Mouse (Mus musculus) C2C12 (cell line): ENCODE measurements around the gene Kalrn. TPM values are rescaled to one million over a fixed set of nuclear protein-coding genes. Genes with fewer than 3 reads are reported as not detected.

Experiments used
- H3K27me3 ChIP-seq: one replicate; pipeline ENCODE4 v1.6.1; 2011; ENCODE audit not compliant: control insufficient read depth, insufficient read depth, insufficient read length
- H3K36me3 ChIP-seq: one replicate; pipeline ENCODE4 v1.6.1; 2011; ENCODE audit not compliant: control insufficient read depth, insufficient read depth
- H3K4me3 ChIP-seq: one replicate; pipeline ENCODE4 v1.5.1; 2011; ENCODE audit warnings: mild to moderate bottlenecking, control low read depth; ENCODE audit not compliant: poor library complexity, insufficient read depth, severe bottlenecking
- H3K79me2 ChIP-seq: one replicate; pipeline ENCODE4 v1.6.1; 2011; ENCODE audit not compliant: control insufficient read depth, insufficient read depth
- H3K79me3 ChIP-seq: one replicate; pipeline ENCODE4 v1.6.1; 2011; ENCODE audit warnings: low read depth, control low read depth
- H3ac ChIP-seq: one replicate; pipeline ENCODE3; 2011; ENCODE audit warnings: low read depth; ENCODE audit not compliant: control insufficient read depth, insufficient read length
- CEBPB ChIP-seq: IDR thresholded peaks from one replicate; pipeline ENCODE4 v1.6.1; 2011; ENCODE audit warnings: low read depth, mild to moderate bottlenecking, control low read depth, moderate library complexity
- CTCF ChIP-seq: IDR thresholded peaks from one replicate; pipeline ENCODE4 v1.5.1; 2011; ENCODE audit not compliant: control insufficient read depth, insufficient read depth, insufficient read length
- FOSL1 ChIP-seq: IDR thresholded peaks from one replicate; pipeline ENCODE4 v1.8.0; 2011; ENCODE audit warnings: mild to moderate bottlenecking, low read length; ENCODE audit not compliant: poor library complexity, insufficient read depth, severe bottlenecking
- MAX ChIP-seq: IDR thresholded peaks from one replicate; pipeline ENCODE4 v1.6.1; 2011; ENCODE audit warnings: mild to moderate bottlenecking, control low read depth
- MYOD1 ChIP-seq: IDR thresholded peaks from one replicate; pipeline ENCODE4 v1.6.1; 2011; ENCODE audit warnings: low read depth; ENCODE audit not compliant: control insufficient read depth, insufficient read length
- MYOG ChIP-seq: IDR thresholded peaks from one replicate; pipeline ENCODE4 v1.6.1; 2011; ENCODE audit not compliant: control insufficient read depth, insufficient read length; ENCODE audit errors: extremely low read depth
- USF1 ChIP-seq: IDR thresholded peaks from one replicate; pipeline ENCODE4 v1.6.1; 2011; ENCODE audit warnings: low read depth, mild to moderate bottlenecking, control low read depth, moderate library complexity
- polyA plus RNA-seq: library from polyadenylated mRNA; unstranded; fragments of >200 nt; fragmentation: generic; extraction: Trizol; gene quantifications from one replicate; pipeline ENCODE4 v1.2.1, GENCODE M21; 2012; ENCODE audit warnings: missing spikeins

Gene Kalrn
- polyA plus RNA-seq, 1 experiment, result 8.6 TPM

- Histone ChIP-seq H3K4me3 (no peak overlapping the region), H3K79me2 (no peaks in the 10 kb centered on the region), H3ac (no peak overlapping the region), H3K27me3 (no peaks in the 10 kb centered on the region), H3K36me3 (no peaks in the 10 kb centered on the region), H3K79me3 (no peaks in the 10 kb centered on the region)
- no peak for TF ChIP-seq MAX
- no peak for TF ChIP-seq MYOD1
- TF ChIP-seq CEBPB, result no peak
- TF ChIP-seq CTCF, result no peak
- no peak for TF ChIP-seq USF1
- no peak for TF ChIP-seq MYOG
- TF ChIP-seq FOSL1, result no peak
Measured at GRCm38 (mm10) chr16:34034267-34034666, 539.1 kb downstream of the Kalrn start.

DNA sequence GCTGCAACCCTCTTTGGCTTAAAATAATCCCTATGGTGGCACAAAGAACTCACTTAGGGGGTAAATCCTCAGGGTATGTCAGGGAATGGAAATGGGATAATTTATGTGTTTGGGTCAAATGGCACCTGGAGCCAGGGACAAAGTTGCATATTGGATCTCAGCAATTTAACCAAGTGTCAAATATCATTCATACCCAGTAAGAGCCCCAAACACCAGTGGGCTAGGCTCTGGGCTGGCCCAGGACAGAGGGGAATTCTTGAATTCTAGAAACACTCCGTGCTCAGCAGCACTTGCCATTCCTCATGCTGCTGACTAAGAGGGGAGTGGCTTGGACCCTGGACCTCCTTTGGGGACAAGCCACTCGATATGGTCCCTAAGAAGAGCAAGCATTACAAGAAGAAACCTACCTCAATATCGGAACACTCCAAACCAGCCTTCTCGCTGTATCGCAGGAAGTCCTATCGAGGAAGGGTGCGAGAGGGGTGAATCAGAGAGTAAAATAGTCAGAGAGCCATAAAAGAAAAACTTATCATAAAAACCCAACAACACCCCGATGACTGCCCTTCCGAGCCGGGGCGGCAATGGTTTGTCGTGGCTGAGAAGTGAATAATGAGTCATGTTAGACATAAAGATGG lies 541.2 kb downstream of the Kalrn start:
- no peaks in the 10 kb centered on the region for H3K79me2 ChIP-seq
- TF ChIP-seq CEBPB (no peak), USF1 (no peak), MYOD1 (no peak), MYOG (no peak), FOSL1 (no peak), MAX (no peak), CTCF (no peak)
- no peak overlapping the region for H3ac ChIP-seq
- H3K4me3 ChIP-seq, result no peak overlapping the region
- no peaks in the 10 kb centered on the region for H3K36me3 ChIP-seq
- no peaks in the 10 kb centered on the region for H3K27me3 ChIP-seq
- H3K79me3 ChIP-seq, result no peaks in the 10 kb centered on the region

DNA sequence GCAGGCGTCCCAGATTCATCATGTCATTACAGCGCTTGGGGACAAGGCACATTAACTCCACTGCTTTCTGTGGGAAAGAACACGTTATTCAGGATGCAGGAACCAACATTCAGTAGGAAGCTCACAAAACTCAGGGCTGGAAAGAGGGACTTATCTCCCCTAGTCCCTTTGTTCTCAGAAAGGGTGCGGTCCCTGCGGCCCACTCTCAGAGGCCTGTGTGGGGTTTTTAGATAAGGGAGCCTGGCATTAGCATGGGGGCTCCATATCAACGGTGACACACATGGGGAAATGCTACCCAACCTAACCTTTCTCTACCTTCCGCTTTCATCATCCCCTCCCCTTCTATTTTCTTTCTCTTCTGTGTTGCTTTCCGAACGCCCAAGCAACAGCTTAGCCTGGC lies 541.8 kb downstream of the Kalrn start:
- Histone ChIP-seq H3K79me2 (no peaks in the 10 kb centered on the region), H3ac (no peak overlapping the region), H3K79me3 (no peaks in the 10 kb centered on the region), H3K27me3 (no peaks in the 10 kb centered on the region), H3K36me3 (no peaks in the 10 kb centered on the region), H3K4me3 (no peak overlapping the region)
- TF ChIP-seq MAX (no peak), CTCF (no peak), CEBPB (no peak), FOSL1 (no peak), MYOG (no peak), MYOD1 (no peak), USF1 (no peak)

DNA sequence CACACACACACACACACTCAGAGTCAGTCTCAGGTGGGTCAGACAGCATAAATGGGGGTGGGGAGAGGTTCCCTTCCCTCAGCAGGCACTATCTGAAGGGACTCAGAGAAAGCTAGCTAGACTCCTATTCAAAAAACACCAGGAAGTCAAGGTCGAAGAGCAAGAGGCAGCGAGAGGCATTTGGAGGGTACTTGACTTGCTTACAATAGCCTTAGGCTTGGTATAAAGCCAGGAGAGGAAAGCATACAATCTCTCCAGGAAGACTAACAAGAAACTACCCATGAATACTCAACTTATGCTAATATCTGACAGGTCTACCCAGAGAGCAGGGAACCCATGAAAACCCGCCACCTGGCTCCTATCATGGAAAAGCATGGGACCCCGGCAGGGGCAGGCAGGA lies 543.0 kb downstream of the Kalrn start:
- Histone ChIP-seq H3K27me3 (no peaks in the 10 kb centered on the region), H3K79me2 (no peaks in the 10 kb centered on the region), H3K79me3 (no peaks in the 10 kb centered on the region), H3K36me3 (no peaks in the 10 kb centered on the region), H3K4me3 (no peak overlapping the region), H3ac (no peak overlapping the region)
- no peak for TF ChIP-seq USF1
- TF ChIP-seq MYOD1, result no peak
- TF ChIP-seq MYOG, result no peak
- no peak for TF ChIP-seq MAX
- TF ChIP-seq FOSL1, result no peak
- TF ChIP-seq CTCF, result no peak
- no peak for TF ChIP-seq CEBPB

DNA sequence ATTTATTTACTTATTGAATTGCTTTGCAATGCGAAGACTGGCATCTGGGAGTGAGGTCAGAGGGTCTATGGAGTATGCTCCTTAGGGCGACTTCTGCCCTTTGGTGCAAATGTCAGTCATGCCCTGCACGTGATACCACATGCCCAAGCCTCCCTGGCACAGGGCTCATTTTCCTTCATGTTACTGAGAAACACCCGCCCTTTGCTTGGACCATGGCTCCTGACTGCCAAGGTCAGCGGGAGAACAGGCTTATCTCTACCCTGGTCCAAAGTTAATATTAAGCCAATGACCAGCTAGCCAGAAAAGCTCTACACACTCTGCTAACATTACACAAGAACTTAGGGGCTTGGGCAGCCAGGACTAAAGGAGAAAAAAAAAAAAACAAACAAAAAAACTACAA lies 543.5 kb downstream of the Kalrn start:
- Histone ChIP-seq H3K36me3 (no peaks in the 10 kb centered on the region), H3K79me3 (no peaks in the 10 kb centered on the region), H3K79me2 (no peaks in the 10 kb centered on the region), H3K27me3 (no peaks in the 10 kb centered on the region), H3ac (no peak overlapping the region), H3K4me3 (no peak overlapping the region)
- TF ChIP-seq MAX, result no peak

GRCm38 (mm10) chr16:34017241-34017640 lies 556.1 kb downstream of the Kalrn start:
- no peaks in the 10 kb centered on the region for H3K79me3 ChIP-seq
- H3K4me3 ChIP-seq, result no peak overlapping the region
- no peaks in the 10 kb centered on the region for H3K36me3 ChIP-seq
- no peaks in the 10 kb centered on the region for H3K79me2 ChIP-seq
- TF ChIP-seq MYOD1 (no peak), MYOG (no peak), MAX (no peak), CEBPB (no peak), USF1 (no peak)
- H3ac ChIP-seq, result no peak overlapping the region
- no peaks in the 10 kb centered on the region for H3K27me3 ChIP-seq
